Mouse (Mus musculus): ENCODE results near the gene Gm7995. TPM values are rescaled to one million over a fixed set of nuclear protein-coding genes. Genes with fewer than 3 reads are reported as not detected.

Gene Gm7995
- not detected in 2 replicates for polyA plus RNA-seq (2012; rRNA removed)

GRCm38 (mm10) chr14:42309910-42310309 is at the start of gene Gm7995:
Gene Gm7995, plus strand, starts transcription at chr14:42310210.

GRCm38 (mm10) chr14:42297258-42297657 is 12.8 kb upstream of the Gm7995 start, which contains the start of gene Gm9611:
Gene Gm9611, minus strand, starts transcription at chr14:42297358.

Other genes with a start within 250 kb of the Gm7995 start
- not detected in 2 replicates for gene Gm7951, start 192.8 kb upstream of the Gm7995 start, polyA plus RNA-seq (2012; rRNA removed)
- gene Gm17027, start 147.6 kb upstream of the Gm7995 start, polyA plus RNA-seq (2012; rRNA removed): not detected in 2 replicates
- not detected in 2 replicates for gene Gm3573, start 119.4 kb upstream of the Gm7995 start, polyA plus RNA-seq (2012; rRNA removed)
- gene Gm17026, start 50.2 kb upstream of the Gm7995 start, polyA plus RNA-seq (2012; rRNA removed): not detected in 2 replicates
- gene Gm9611, start 12.9 kb upstream of the Gm7995 start, polyA plus RNA-seq (2012; rRNA removed): not detected in 2 replicates
- not detected in 2 replicates for gene Gm8005, start 129.5 kb downstream of the Gm7995 start, polyA plus RNA-seq (2012; rRNA removed)
- gene Gm8011, start 153.7 kb downstream of the Gm7995 start, polyA plus RNA-seq (2012; rRNA removed): not detected in 2 replicates
- gene Gm8020, start 192.1 kb downstream of the Gm7995 start, polyA plus RNA-seq (2012; rRNA removed): not detected in 2 replicates
- gene Gm8024, start 214.1 kb downstream of the Gm7995 start, polyA plus RNA-seq (2012; rRNA removed): not detected in 2 replicates

Measured in central nervous system, embryonic 11.5 days (tissue).